ENCODE assay signal across 8 mouse cellular contexts in genomic region chr8:120227578-120227876, GRCm38 (mm10). TPM values are rescaled to one million over a fixed set of nuclear protein-coding genes. Genes with fewer than 3 reads are reported as not detected.
DNase-seq lines count a peak whose midpoint lies in the region; ATAC-seq and TF ChIP-seq lines count a peak whose summit lies in the region.

No protein-coding gene starts in this region.

- H3K27me3 ChIP-seq in heart, embryonic 14.5 days (ENCODE audit: control insufficient read depth, insufficient read depth, low read length) = peaks cover 13% of the 10 kb centered on the region
- 0 out of 2 replicates have a peak, but pooled peaks cover 7% of the 10 kb centered on the region for H3K27me3 ChIP-seq in ES-Bruce4 (ENCODE audit: control insufficient read depth, insufficient read depth, low read length, poor library complexity, severe bottlenecking)
- H3K27me3 ChIP-seq in hindbrain, embryonic 10.5 days (ENCODE audit: insufficient read depth, poor library complexity, severe bottlenecking) = peaks cover 73% of the 10 kb centered on the region
- peaks cover 41% of the 10 kb centered on the region for H3K27me3 ChIP-seq in midbrain, embryonic 13.5 days

- TF ChIP-seq EP300 in ES-Bruce4 (IDR thresholded peaks at IDR 0.05; ENCODE audit: insufficient read depth, low read depth, low read length) = no peak

- no peak for ATAC-seq in heart, embryonic 14.5 days (ENCODE audit: insufficient number of reproducible peaks, insufficient read depth, low FRiP score, low read depth)
- ATAC-seq in midbrain, embryonic 13.5 days = 0 out of 2 replicates have a peak, but pooled peaks have one; percentile 4
- ATAC-seq in monocyte, adult 5-6 weeks (replicated peaks; ENCODE audit: insufficient number of reproducible peaks, low FRiP score, low TSS enrichment, poor library complexity, severe bottlenecking) = no peak

- no peak for TF ChIP-seq CTCF in ES-Bruce4 (IDR thresholded peaks at IDR 0.05; ENCODE audit: low read depth, low read length)

- TF ChIP-seq POLR2A in ES-Bruce4 (IDR thresholded peaks at IDR 0.05; ENCODE audit: insufficient read depth, low read length) = no peak

- H3K36me3 ChIP-seq in heart, embryonic 14.5 days (ENCODE audit: control insufficient read depth, insufficient read depth, low read length) = no peaks in the 10 kb centered on the region
- H3K36me3 ChIP-seq in ES-Bruce4 (ENCODE audit: control insufficient read depth, insufficient read depth, low read length, poor library complexity, severe bottlenecking) = no peaks in the 10 kb centered on the region
- no peaks in the 10 kb centered on the region for H3K36me3 ChIP-seq in hindbrain, embryonic 10.5 days
- H3K36me3 ChIP-seq in midbrain, embryonic 13.5 days = no peaks in the 10 kb centered on the region

- DNase-seq in heart, adult 18-20 months = no peak
- no peak for DNase-seq in hindbrain, embryonic 10.5 days (ENCODE audit: low spot score)
- no peak for DNase-seq in layer of hippocampus, postnatal 14 days (ENCODE audit: low spot score in 2 of 2)
- no peak for DNase-seq in cerebellum, postnatal 10 days

- H3K9ac ChIP-seq in heart, embryonic 14.5 days (ENCODE audit: low read length) = no peak overlapping the region
- H3K9ac ChIP-seq in ES-Bruce4 (ENCODE audit: low read depth, poor library complexity, severe bottlenecking) = peak overlapping the region; percentile 92; the same call in 1 of the 2 replicates
- no peak overlapping the region; the same call in 1 of the 2 replicates for H3K9ac ChIP-seq in midbrain, embryonic 13.5 days (replicated peaks)

- peak overlapping the region; percentile 80 for H3K4me2 ChIP-seq in heart, embryonic 14.5 days (ENCODE audit: low read length)
- peak overlapping the region; percentile 73 for H3K4me2 ChIP-seq in midbrain, embryonic 13.5 days (replicated peaks)

- H3K27ac ChIP-seq in heart, embryonic 14.5 days (replicated peaks in 1 of 2; ENCODE audit: control insufficient read depth in 1 of 2, insufficient read depth in 1 of 2, low read depth in 2 of 2, low read length in 2 of 2) = no peak overlapping the region
- no peak overlapping the region for H3K27ac ChIP-seq in ES-Bruce4 (ENCODE audit: insufficient read depth, low read length)
- peak overlapping the region; percentile 88 for H3K27ac ChIP-seq in hindbrain, embryonic 10.5 days
- H3K27ac ChIP-seq in midbrain, embryonic 13.5 days = peak overlapping the region; percentile 61

- no peaks in the 10 kb centered on the region for H3K9me3 ChIP-seq in heart, embryonic 14.5 days (ENCODE audit: control insufficient read depth, low read length)
- no peaks in the 10 kb centered on the region for H3K9me3 ChIP-seq in ES-Bruce4 (replicated peaks; ENCODE audit: control insufficient read depth, insufficient read depth, low read length, poor library complexity, severe bottlenecking)
- no peaks in the 10 kb centered on the region for H3K9me3 ChIP-seq in hindbrain, embryonic 10.5 days
- H3K9me3 ChIP-seq in midbrain, embryonic 13.5 days = no peaks in the 10 kb centered on the region

- H3K4me1 ChIP-seq in heart, embryonic 14.5 days (ENCODE audit: control insufficient read depth in 2 of 2, insufficient read depth in 2 of 2, low read length in 2 of 2) = peaks cover 32 to 52% of the 10 kb centered on the region in 2 experiments
- no peaks in the 10 kb centered on the region for H3K4me1 ChIP-seq in ES-Bruce4 (ENCODE audit: control insufficient read depth, insufficient read depth, low read length)
- peaks cover 93% of the 10 kb centered on the region for H3K4me1 ChIP-seq in hindbrain, embryonic 10.5 days (replicated peaks)
- peaks cover 82% of the 10 kb centered on the region for H3K4me1 ChIP-seq in midbrain, embryonic 13.5 days (replicated peaks)

- peak overlapping the region in 1 of 2 experiments; percentile 48; a peak in 1 of 4 replicates for H3K4me3 ChIP-seq in heart, embryonic 14.5 days (ENCODE audit: control insufficient read depth in 1 of 2, insufficient read depth in 1 of 2, low read depth in 1 of 2, low read length in 2 of 2)
- no peak overlapping the region; the same call in 1 of the 2 replicates for H3K4me3 ChIP-seq in ES-Bruce4 (ENCODE audit: low read depth, low read length)
- H3K4me3 ChIP-seq in hindbrain, embryonic 10.5 days = peak overlapping the region; percentile 70
- H3K4me3 ChIP-seq in midbrain, embryonic 13.5 days (replicated peaks) = peak overlapping the region; percentile 61

RNA-seq across cellular contexts. Expression of gene Gse1, which starts 0.7 kb away (rescaled TPM):
- 12.0 and 12.2 TPM in 2 replicates for polyA plus RNA-seq in heart, embryonic 14.5 days (2014; fragmentation: Nextera tagmentation; extraction: Ambion mirVana)
- 10 to 100 TPM; 15.5 to 16.0 TPM for total RNA-seq in heart, adult 18-20 months (2021)
- 20.7 and 31.8 TPM in 2 replicates for polyA plus RNA-seq in ES-Bruce4 (2011; ENCODE audit: insufficient read depth, insufficient read length, low read depth, missing spikeins)
- 14.3 and 22.9 TPM in 2 replicates for polyA plus RNA-seq in hindbrain, embryonic 10.5 days (2016; fragmentation: Nextera tagmentation; extraction: Ambion mirVana)
- polyA plus RNA-seq in midbrain, embryonic 13.5 days (2015; fragmentation: Nextera tagmentation; extraction: Ambion mirVana) = 22.3 and 22.5 TPM in 2 replicates
- 9.9 to 23.3 TPM (median 10.5 TPM) in 3 replicates for total RNA-seq in monocyte, adult 5-6 weeks (2017)
- 100 to 1,000 TPM in 1 of 2 experiments, 10 to 100 TPM in 1; 94.0 to 107 TPM for total RNA-seq in layer of hippocampus, postnatal 14 days (2021)

RNA-seq across cellular contexts. Expression of gene Fam92b, which starts 50.3 kb away (rescaled TPM):
- polyA plus RNA-seq in heart, embryonic 14.5 days (2014; fragmentation: Nextera tagmentation; extraction: Ambion mirVana) = not detected in 2 replicates
- total RNA-seq in heart, adult 18-20 months (2021) = under 1 TPM in 1 of 2 experiments, not detected in 1; 0.31 TPM
- not detected in 2 replicates for polyA plus RNA-seq in ES-Bruce4 (2011; ENCODE audit: insufficient read depth, insufficient read length, low read depth, missing spikeins)
- 0.95 and 4.1 TPM in 2 replicates for polyA plus RNA-seq in hindbrain, embryonic 10.5 days (2016; fragmentation: Nextera tagmentation; extraction: Ambion mirVana)
- 2.3 and 2.4 TPM in 2 replicates for polyA plus RNA-seq in midbrain, embryonic 13.5 days (2015; fragmentation: Nextera tagmentation; extraction: Ambion mirVana)
- total RNA-seq in monocyte, adult 5-6 weeks (2017) = not detected in 3 replicates
- total RNA-seq in layer of hippocampus, postnatal 14 days (2021) = under 1 TPM in 1 of 2 experiments, not detected in 1; 0.33 TPM

Comparison
In these comparisons a context has a peak if more than half of its experiments do, and no peak if none do; other contexts are left out.
1. H3K27ac ChIP-seq: peak in hindbrain, embryonic 10.5 days (single experiment) and midbrain, embryonic 13.5 days (single experiment); none in heart, embryonic 14.5 days (0 of 2) and ES-Bruce4 (single experiment).